ENCODE assay signal across 14 mouse cellular contexts in genomic region chr14:121666641-121667274, GRCm38 (mm10).
"Had no signal": no experiment of that assay in that cellular context is flagged by ENCODE, and none has a peak within 500 bp of the region (broad histone marks: within the 10 kb centered on the region; RNA-seq: fewer than 3 reads in every experiment).

No protein-coding gene starts in this region.

- H3K27ac ChIP-seq: kidney, embryonic 15.5 days; left cerebral cortex, adult 2 months; liver, embryonic 13.5 days; midbrain, embryonic 12.5 days; neural tube, embryonic 13.5 days had no signal

- H3K9ac ChIP-seq: kidney, embryonic 15.5 days; liver, embryonic 13.5 days; midbrain, embryonic 12.5 days; neural tube, embryonic 13.5 days had no signal

- H3K36me3 ChIP-seq: liver, embryonic 13.5 days; midbrain, embryonic 12.5 days; neural tube, embryonic 13.5 days had no signal

- H3K4me3 ChIP-seq: kidney, embryonic 15.5 days; left cerebral cortex, adult 2 months; liver, embryonic 13.5 days; midbrain, embryonic 12.5 days; neural tube, embryonic 13.5 days had no signal

- ATAC-seq: midbrain, embryonic 16.5 days had no signal

- DNase-seq: kidney, postnatal 14 days; liver; liver, embryonic 13.5 days; lung, adult 18-20 months; retina, postnatal 1 day; right cerebral cortex, postnatal 4 days; spleen, adult 18-20 months; thymus, adult 18-20 months; thymus, postnatal 14 days had no signal

- H3K4me2 ChIP-seq: kidney, embryonic 15.5 days; liver, embryonic 13.5 days; midbrain, embryonic 12.5 days; neural tube, embryonic 13.5 days had no signal

- H3K9me3 ChIP-seq: kidney, embryonic 15.5 days; liver, embryonic 13.5 days had no signal

- H3K27me3 ChIP-seq: kidney, embryonic 15.5 days; liver, embryonic 13.5 days; midbrain, embryonic 12.5 days; neural tube, embryonic 13.5 days had no signal

- H3K4me1 ChIP-seq: liver, embryonic 13.5 days; midbrain, embryonic 12.5 days; neural tube, embryonic 13.5 days had no signal
